Mouse (Mus musculus): ENCODE data around the gene Ago4.
A peak's percentile ranks its signal among the peaks of the same experiment; 100 is the strongest.
"Not testable (repeated sequence)": the region's sequence is repeated elsewhere in the genome, so short reads cannot be mapped to it uniquely, and the experiment has no call there.

Gene Ago4

DNA sequence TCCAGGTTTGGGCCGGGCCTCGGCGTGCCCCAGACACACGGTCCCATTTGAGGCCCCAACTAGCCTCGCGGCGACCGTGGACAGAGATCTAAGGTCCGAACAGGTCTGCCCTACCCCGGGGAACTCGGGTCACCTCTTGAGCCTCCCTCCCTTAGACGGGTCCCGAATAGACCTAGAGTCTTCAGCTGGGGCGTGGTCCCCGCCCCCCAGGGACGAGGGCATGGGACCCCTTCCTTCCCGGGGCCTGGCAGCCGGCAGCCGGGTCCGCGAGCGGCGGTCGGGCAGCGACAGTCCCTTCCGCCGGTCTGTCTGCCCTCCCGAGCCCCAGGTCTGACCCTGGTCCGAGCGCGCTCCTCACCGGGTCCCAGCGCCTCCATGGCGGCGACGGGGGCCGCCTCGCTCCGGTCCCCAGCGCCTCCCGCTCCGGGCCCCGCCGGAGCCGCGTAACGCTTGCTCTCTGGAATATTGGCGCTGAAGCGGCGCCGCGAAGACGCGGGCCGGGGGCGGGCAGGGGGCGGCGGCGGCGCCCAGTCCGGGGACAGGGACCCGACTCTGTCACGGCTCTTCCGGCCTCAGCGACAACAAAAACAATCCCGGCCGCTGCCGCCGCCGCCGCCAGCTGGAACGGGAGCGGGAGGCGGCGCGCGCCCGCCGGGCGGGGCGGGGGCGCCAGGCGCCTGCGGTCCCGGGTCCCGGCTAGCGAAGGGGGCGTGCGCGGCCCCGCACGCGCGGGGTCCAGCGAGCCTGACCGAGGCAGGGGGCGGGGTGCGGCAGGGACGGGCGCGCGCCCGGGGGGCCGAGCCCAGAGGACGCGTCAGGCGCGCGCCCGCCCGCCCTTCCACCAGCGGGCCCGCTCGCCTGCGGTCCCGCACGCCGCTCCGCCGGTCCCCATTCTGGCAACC lies at the start of gene Ago4:
Gene Ago4 (minus strand): TSS at position 646 of the 902 bp plus-strand sequence.
- peak; percentile 71 to 78 for DNase-seq (ENCODE audit: low spot score in 2 of 2)

GRCm38 (mm10) chr4:126579077-126579476 lies 45.8 kb upstream of the Ago4 start:
- no peak for DNase-seq (ENCODE audit: low spot score in 2 of 2)

DNA sequence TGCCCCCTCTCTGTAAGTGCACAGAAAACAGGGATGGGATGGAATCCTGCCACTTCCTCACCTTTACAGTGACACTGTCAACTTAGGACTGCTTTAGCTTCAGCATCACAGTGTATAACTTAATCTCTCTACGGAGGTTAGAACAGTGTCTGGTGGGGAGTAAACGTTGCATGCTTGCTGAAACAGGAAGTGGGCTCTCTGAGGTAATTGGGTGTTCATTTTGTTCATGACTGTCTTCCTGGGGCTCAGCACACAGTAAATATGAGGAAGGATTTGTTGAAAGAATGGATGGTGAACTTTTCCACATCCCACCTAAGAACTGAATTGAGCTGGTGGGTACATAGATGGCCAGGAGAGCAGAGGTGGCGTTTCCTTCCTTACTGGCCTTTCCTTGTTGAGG lies 44.6 kb upstream of the Ago4 start:
- no peak for DNase-seq (ENCODE audit: low spot score in 2 of 2)

GRCm38 (mm10) chr4:126576281-126576680 lies 43.0 kb upstream of the Ago4 start:
- DNase-seq (ENCODE audit: low spot score in 2 of 2): peak; percentile 43 to 62

- DNase-seq (ENCODE audit: low spot score in 2 of 2): no peak
Observed at GRCm38 (mm10) chr4:126569783-126570182, 36.5 kb upstream of the Ago4 start.

- DNase-seq (ENCODE audit: low spot score in 2 of 2): no peak
Observed at GRCm38 (mm10) chr4:126567243-126567642, 34.0 kb upstream of the Ago4 start.

GRCm38 (mm10) chr4:126563798-126564197 lies 30.5 kb upstream of the Ago4 start:
- DNase-seq (ENCODE audit: low spot score in 2 of 2): no peak

DNA sequence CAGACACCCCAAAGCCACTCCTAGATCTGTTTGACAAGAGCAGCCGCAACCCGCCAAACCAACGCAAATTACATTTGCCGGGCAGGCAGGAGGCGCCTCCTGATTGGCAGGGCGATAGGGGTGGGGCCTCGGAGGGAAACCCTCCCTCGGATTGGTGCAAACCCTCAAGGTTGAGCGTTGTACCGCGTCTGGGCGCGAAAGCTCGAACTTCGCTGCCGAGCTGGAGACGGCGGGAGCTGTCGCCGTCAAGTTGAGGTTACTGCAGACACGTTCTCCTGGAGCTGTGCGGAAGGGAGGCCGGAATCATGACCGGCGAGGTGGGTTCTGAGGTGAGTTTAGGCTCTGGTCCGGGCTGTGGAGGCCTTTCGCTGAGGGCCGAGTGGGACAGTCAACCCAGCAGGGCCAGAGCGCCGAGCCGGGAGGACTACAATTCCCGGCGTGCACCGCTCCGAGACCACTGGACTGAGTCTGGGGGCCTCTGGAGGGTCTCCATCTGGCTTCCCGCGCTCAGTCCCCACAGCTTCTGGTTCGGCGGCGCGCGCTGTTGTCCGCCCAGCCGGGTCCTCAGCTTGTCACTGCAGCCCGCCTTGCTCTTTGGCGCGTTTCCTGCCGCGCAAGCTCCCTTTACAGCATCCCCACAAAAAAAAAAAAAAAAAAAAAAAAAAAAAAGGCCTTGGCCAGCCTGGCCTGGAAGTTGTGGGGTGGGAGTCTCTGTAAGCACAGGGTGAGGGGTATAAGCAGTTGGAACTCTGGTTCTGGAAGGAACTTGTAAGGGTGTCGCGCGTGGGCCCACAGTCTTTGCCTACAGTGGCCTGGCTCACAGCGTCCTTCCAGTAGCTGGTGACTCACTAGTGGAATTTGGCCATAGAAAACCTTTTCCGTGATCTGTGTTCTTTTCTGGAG lies 23.8 kb upstream of the Ago4 start, which contains the start of gene Clspn:
Gene Clspn (plus strand): TSS at position 127 of the 903 bp plus-strand sequence.
- DNase-seq (ENCODE audit: low spot score in 2 of 2): peak; percentile 92 to 93

GRCm38 (mm10) chr4:126554462-126554861 lies 21.2 kb upstream of the Ago4 start:
- DNase-seq (ENCODE audit: low spot score in 2 of 2): no peak

DNA sequence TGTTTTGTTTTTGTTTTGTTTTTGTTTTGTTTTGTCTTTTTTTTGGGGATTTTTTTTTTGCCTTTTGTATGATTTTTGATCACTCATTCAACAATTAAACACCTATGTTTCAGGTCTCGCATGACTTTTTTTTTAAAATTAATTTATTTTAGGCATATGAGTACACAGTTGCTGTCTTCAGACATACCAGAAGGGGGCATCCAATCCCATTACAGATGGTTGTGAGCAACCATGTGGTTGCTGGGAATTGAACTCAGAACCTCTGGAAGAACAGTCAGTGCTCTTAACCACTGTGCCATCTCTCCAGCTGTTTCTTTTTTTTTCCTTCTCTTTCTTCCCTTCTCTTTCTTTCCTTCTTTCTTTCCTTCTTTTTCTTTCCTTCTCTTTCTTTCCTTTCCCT lies 20.4 kb upstream of the Ago4 start:
- DNase-seq (ENCODE audit: low spot score in 2 of 2): no peak

GRCm38 (mm10) chr4:126553105-126553504 lies 19.8 kb upstream of the Ago4 start:
- DNase-seq (ENCODE audit: low spot score in 2 of 2): peak; percentile 48 to 66

- DNase-seq (ENCODE audit: low spot score in 2 of 2): no peak
Observed at GRCm38 (mm10) chr4:126552136-126552535, 18.9 kb upstream of the Ago4 start.

- DNase-seq (ENCODE audit: low spot score in 2 of 2): no peak
Observed at GRCm38 (mm10) chr4:126546183-126546582, 12.9 kb upstream of the Ago4 start.

GRCm38 (mm10) chr4:126545703-126546102 lies 12.4 kb upstream of the Ago4 start:
- DNase-seq (ENCODE audit: low spot score in 2 of 2): no peak

DNA sequence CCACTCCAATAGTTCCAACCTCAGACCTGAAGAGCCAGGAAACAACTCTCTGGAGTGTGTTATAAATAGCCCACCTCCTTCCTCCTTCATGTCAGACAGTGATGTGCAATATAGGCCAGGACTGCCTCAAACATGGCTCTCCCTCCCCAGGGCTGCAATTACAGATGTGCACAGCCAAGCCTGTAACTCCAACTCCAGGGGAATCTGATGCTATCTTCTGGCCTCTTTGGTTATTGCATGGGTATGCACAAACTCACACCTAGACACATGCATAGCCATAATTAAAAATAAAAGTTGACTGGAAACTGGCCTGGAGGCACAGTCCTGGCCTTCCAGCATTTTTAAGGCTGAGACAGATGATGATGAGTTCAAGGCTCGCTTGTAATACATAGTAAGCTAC lies 11.7 kb upstream of the Ago4 start:
- DNase-seq (ENCODE audit: low spot score in 2 of 2): no peak

- DNase-seq (ENCODE audit: low spot score in 2 of 2): no peak
Observed at GRCm38 (mm10) chr4:126542838-126543237, 9.6 kb upstream of the Ago4 start.

GRCm38 (mm10) chr4:126540487-126541071 lies 7.3 kb upstream of the Ago4 start:
- no peak for DNase-seq (ENCODE audit: low spot score in 2 of 2)

- DNase-seq (ENCODE audit: low spot score in 2 of 2): no peak
Observed at GRCm38 (mm10) chr4:126536865-126537264, 3.6 kb upstream of the Ago4 start.

DNA sequence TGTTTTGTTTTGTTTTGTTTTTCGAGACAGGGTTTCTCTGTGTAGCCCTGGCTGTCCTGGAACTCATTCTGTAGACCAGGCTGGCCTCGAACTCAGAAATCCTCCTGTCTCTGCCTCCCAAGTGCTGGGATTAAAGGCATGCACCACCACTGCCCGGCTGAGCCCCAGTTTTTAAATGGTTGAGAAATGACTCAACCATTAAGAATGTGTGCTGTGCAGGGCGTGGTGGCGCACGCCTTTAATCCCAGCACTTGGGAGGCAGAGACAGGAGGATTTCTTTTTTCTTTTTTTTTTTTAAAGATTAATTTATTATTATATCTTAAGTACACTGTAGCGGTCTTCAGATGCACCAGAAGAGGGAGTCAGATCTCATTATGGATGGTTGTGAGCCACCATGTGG lies 2.4 kb upstream of the Ago4 start:
- DNase-seq (ENCODE audit: low spot score in 2 of 2): not testable (repeated sequence)

DNA sequence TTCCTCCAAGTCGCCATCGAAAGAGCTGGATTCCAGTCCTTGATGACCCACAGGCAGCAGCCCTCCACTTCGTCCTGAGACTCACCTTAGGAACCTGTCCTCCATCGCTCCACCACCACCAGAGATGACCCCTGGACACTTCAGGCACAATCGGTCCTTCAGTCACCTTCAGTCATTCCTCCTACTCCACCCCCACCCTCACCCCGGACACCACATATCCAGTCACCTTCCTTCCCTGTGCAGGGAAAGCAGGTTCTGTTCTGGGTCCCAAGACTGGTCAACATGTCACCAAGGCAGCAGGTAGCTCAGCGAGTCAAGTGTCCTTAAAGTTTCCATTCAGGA lies 428 bp upstream of the Ago4 start:
- no peak for DNase-seq (ENCODE audit: low spot score in 2 of 2)

DNA sequence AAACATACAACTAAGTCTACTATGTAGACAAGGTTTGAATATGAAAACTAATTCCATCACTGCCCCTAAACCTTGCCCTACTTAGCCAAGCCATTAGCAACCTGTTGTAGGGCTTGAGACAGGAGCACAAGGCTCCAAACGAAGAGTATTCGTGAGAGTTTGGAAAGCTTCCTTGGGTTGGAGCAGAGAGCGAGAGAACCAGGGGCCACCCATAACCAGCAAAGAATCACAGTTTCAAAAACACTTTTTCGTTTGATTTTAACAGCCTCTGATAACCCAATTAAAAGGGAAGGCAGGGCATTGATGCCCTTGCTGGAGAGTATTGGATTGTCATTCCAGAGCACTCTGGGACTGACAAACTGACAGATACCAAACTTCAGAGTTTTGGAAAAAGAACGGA lies 980 bp downstream of the Ago4 start:
- no peak for DNase-seq (ENCODE audit: low spot score in 2 of 2)

GRCm38 (mm10) chr4:126526828-126527227 lies 6.4 kb downstream of the Ago4 start:
- no peak for DNase-seq (ENCODE audit: low spot score in 2 of 2)
